Mouse (Mus musculus): ENCODE measurements around the gene Vwc2.

Vwc2 gene

DNA sequence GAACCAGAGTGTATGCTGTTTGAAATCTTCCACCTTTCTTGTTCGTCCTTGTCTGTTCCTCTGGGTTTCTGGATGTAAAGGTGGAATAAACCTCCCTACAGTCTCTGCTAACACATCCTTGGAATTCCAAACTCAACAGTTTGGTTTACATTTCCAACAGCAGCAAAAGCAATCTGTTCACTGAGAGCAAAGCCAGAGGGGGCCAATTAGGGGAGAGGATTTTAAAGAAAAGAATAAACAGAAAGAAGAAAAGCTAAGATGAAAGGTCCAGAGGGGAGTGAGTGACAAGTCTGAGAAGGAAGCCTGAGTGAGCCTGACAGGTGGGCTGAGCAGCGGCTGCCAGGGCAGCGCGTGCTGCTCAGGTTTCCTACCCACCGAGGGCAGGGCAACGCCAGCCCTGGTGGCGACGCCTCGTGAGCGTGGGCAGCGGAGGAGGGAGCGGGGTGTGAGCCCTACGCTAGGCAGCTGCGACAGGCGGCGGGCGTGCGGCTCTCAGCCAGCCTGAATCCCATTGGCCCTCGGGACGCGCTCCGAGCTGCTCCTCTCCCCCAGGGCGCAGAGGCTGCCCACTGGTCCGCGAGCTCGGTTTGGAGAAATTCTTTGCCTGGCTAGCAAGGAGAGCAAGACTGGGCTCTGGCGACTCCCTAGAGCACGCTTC is at the start of gene Vwc2:
Gene Vwc2 (plus strand): TSS at position 648 of the 658 bp plus-strand sequence.
- DNase-seq: no peak

DNA sequence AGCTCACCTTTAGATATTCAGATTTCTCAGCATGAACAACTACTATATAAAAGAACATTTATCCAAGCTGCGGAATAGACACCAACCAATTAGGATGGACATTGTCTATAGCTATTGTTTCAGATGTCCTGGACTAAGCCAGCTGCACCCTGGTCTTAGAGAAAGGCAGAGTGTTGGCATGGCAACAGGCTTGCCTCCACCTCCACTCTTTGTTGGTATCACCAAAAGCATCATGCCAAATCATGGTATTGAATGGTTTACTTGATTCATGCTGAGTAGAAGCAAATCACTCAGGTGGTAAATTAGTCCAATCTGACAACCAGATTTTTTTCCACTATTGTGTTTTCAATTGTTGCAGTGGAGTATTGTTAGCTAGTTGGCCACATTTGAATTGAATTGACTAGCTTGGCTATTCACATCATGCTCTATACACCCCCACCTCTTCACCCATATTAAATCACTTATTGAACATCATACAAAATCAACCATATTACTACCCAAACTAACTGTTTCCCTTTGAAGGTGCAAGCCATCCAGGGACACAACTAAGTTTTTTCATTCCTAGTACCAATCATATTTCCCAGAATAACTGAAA is 25.8 kb upstream of the Vwc2 start:
- no peak for DNase-seq

DNA sequence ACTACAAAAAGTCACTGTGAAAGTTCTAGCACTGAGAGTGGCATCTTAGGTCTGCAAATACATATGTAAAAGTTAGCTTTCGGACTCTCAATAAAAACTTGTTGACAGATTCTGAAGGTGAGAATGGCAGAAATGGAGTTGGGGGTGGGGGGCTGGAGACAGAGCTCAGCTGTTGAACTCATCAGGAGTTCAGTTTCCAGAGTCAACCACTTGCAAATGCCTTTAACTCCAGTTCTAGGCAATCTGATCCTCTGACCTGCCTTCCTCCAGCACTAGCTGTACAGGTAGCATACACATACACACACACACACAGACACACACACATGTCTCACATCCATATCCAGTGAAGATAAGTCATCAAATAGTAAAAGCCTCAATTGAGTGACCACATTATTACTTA is 16.4 kb upstream of the Vwc2 start:
- no peak for DNase-seq

DNA sequence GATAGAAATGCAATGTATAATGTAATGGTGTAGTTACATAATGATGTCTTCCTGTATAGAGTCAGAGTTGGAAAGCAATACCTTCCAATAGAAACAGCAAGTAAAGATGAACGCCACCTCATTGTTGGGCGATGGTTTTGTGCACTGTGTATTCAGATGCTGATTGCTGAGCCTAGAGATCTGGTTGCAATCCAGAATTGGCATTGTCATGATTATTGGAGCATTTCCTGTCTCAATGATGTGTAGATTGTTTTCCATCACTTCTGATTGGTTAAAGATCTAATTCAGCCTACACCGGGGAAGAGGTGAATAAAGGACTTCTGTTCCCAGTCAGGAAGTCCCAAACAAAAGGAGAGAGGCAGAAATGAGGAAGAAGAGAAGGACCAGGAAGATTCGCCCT is 15.7 kb upstream of the Vwc2 start:
- no peak for DNase-seq

DNA sequence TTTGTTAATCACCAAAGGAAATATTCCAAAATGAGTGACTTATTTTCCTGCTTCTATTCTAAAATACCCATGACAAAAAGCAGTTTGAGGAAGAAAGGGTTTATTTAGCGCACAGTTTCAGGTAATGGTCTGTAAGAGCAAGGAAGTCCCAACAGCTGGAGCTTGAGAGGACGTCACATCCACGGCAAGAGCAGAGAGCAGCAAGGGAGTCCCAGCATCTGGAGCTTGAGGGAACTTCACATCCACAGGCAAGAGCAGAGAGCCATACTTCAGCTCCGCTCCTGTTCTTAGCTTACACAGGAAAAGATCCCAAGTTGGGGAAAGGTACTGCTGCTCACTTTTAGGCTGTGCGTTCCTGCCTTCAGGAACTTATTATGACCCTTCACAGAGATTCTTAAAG is 15.0 kb upstream of the Vwc2 start:
- DNase-seq: no peak

DNA sequence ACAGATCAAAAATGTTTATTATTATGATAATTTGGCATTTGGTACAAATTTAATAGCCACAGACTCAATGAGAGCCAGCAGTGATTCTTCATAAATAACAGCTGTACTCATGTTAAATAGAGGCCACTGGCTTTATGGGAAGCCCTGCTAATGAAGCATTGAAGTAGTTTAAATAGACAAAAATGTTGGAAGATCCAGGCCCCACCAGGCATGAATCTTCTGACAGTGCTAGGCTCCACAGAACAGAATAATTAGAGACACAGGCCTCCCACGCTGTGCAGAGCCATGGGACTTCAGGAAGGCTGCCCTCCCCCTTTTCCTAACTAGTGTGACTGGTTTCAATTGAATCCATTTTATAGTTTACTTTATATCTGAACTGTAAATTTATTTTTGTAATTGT is 11.8 kb upstream of the Vwc2 start:
- DNase-seq: no peak

DNA sequence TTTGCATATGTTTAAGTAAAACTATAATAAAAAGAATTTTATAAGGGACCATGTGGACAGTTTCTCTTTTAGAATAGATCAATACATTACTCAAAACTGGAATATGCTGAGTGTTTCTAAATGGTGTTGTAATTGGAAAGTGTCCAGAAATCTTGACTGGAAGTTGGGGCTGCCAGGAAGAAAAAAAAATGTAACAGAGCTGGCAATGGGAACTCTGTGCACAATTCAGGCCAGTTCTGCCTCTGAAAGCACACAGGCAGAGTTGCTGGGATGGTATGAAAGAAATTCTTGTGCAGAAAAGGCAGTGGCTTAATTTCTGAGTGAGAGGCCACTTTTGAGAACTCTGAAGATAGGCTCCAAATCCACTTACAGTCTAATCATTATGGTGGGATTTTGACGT is 11.4 kb upstream of the Vwc2 start:
- no peak for DNase-seq

DNA sequence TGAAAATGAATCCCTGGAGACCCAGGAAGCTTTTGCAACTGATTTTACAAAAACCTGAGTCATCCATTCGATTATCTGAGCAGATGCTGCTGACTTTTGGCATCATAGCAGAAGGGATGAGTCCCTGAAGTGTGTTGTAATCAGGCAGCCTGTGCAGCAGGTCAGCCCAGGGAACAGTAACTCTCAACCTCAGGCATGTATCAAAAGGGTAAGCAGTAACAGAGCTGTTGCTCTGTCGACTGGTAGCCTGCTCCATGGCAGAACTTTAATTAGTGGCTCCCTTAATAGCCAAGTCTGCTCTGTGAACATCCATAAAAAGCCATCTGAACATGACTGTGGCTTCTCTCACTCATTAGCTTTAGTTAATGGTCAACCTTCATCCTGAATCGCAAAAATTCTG is 5.1 kb upstream of the Vwc2 start:
- no peak for DNase-seq

DNA sequence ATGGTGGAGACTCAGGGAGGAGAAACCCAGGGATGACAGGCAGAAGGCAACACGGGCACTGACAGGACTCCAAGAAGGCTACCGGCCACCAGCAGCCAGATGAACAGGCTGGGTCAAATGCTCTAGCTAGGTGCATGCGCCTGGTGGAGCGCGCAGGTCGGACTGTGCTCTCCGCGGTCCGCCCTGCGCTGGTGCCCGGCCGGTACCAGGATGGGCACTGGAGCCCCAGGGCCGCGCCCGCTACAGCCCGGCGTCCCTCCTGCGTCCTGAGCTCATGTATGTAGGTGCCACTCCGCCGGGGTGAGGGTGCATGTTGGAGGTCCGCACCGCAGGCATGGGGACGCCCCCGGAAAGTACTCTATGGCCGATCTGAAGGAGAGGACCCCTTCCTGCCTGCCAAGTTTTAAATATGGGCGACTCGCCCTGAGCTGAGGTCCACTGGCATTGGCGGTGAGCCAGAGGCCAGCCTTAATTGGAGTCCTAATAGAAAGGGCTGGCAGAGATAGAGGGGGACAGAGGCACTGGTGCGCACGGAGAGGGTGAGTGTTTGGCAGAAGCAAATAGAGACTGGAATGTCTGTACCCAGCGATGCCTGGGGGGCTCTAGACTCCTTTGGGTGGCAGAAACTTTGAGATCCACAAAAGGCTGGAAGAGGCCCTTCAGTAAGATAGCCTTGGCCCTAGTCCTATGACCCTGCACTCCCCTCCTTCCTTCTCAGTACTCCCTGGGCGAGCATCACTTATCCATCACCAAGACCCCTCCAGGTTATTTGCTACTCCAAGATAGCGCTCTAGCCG is 409 bp downstream of the Vwc2 start:
- no peak for DNase-seq

DNA sequence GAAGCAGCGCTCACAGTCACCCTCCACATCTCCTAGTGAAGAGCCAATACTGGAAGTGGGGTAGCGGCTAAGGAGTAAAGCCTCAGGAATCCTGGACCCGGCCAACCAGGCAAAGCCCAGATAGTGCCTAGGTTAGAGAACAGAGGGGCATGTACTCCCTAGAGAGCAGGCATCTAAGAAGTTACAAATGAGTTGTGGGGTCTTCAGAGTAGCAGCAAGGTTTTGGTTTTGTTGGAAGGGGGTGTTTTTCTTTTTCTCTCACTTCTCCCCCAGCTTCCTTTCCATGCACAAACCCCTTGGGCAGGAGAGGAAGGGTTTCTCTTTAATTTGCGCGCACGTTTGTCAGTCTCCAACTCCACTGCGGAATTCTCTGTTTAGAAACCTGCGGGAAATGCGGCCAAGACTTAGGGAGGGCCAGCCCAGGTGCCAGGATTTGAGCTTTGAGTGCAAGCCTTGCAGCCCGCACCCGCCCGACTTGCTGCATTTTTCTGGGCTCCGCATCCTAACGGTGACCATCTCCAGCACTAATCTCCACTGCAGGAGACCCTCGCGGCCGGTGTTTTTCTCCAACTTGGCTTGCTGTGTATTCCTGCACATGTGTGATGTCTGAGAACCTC is 1.1 kb downstream of the Vwc2 start:
- DNase-seq: no peak

DNA sequence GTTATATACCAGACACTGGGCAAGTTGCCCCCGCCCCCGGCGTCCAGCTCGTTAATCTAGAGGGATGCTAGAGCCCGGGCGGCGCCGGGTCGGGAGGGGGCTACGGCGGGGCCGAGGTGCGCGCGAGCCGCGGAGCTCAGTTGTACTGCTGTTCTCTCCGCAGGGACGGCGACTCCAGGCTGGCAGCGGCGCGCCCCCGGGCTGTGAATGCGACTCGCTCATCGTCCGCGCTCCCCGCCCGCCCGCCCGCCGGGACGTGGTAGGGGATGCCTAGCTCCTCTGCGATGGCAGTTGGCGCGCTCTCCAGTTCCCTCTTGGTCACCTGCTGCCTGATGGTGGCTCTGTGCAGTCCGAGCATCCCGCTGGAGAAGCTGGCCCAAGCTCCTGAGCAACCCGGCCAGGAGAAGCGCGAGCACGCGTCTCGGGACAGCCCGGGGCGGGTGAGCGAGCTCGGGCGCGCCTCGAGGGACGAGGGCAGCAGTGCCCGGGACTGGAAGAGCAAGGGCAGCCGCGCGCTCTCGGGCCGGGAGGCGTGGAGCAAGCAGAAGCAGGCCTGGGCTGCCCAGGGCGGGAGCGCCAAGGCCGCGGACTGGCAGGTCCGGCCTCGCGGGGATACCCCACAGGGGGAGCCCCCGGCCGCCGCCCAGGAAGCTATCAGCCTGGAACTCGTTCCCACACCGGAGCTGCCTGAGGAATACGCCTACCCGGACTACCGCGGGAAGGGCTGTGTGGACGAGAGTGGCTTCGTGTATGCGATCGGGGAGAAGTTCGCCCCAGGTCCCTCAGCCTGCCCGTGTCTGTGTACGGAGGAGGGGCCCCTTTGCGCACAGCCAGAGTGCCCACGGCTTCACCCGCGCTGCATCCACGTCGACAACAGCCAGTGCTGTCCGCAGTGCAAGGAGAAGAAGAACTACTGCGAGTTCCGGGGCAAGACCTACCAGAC is 1.9 kb downstream of the Vwc2 start:
- DNase-seq: no peak

DNA sequence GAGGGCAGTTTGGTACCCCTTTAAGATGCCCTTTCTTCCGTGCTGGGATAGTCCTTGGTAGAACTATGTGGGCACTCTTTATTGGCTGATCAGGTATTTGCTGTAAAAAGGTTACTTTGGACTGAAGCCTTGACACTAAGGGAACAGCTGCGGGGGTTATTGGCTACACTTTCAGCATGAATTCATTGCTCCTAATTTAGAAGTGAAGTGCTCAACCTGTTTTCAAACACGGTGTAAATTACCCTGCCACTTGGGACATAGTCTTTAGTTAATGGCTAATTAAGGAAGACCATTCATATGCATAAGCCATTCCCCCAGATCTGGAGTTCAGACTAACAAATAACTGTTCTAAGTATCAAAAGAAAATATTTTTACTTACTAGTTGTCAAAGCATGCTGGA is 2.7 kb downstream of the Vwc2 start:
- no peak for DNase-seq

DNA sequence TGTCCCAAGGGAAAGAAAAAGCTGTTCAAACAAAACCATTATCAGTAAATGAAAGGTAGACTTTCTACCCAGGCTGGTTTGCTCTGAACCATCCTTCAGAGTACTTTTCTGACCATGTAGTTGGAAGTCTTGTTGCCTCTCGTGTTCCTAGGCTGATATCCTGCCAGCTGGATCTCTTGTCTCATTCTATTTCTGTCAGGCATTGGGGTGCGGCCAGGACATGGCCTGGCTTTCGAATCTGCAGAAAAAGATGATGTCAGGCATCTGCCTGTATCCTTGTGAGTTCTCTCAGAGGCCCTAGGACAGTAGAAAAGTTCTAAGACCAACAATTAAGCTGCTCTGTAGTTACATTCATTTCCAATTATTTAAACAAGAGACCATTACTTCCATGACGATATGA is 8.8 kb downstream of the Vwc2 start:
- no peak for DNase-seq

DNA sequence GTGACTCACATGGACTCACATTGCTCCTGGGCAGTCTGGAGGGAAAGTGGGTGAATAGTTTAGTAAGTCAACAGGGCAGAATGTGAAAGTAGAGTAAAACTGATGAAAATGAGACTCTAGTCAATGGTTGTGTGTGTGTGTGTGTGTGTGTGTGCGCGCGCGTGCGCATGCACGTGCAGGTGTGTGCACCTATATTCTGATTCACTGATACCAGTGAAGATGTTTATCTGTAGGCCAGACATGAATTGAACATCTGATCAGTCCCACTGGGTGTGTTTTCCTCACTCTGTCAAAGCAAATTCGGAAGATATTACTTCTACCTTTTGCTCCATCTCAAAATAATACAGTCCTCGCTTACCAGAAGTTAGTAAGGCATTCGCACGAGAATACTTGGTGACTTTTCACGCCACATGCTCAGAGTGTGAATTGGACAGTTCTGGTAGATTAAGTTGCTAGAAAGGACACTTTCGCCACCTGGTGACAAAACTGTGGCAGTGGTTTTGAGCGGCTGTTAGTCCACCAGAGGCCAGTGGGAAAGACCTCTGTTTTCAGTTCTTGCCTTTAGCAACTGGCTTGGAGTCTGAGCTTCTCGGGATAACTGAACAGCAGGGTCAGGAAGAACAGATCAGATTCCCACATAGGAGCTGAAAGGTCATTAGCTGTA is 17.5 kb downstream of the Vwc2 start:
- no peak for DNase-seq

DNA sequence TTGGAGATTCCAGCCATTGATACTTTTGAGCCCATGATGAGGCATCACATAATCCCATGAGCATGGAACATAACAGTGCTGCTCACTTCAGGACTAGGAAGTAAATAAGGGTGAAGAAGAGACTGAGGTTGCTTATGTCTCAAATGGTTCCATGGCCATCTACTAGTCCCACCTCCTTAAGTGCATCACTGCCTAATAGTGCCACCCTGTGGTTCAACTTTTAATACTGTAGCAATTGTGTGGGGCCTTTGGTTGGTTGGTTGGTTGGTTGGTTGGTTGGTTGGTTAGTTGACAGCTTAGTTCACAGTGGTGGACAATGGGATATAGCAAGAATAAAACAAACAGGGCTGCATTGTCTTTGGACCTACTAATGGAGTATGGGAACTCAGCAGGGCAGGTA is 26.6 kb downstream of the Vwc2 start:
- no peak for DNase-seq

DNA sequence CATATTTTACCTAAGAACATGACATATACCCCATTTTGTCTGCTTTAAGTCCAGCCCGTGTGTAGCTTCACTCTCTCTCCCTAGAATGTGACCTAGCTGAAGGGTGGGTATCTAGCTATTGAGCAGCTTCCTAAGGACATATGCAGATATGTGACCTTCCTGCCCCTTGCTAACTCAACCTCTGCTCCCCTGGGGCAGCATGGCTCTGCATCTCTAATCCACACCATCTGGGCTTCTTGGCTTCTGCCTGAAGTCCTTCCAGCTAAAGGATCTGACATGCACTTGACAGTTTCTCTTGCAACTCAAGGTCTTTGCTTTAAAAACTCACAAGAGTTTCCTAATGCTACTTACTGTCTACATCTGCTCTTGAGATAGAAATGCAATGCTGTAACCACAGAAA is 38.7 kb downstream of the Vwc2 start:
- DNase-seq: no peak

DNA sequence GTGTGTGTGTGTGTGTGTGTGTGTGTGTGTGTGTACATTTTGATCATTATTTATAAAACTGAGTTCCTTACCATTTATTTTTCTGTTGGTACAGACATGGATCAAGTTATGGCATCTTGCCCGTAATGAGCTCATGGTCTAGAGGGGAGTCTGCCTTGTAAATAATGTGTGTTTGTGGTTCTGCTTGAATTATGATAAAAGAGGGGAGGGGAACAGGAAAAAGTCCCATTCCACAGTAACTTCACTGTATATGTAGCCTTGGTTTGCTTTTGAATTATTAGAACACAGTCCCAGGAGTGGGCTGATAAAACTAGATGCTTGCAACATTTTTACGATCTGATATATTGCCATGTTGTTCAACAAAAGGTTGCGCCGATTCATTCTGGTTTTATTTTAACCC is 57.4 kb downstream of the Vwc2 start:
- DNase-seq: no peak

DNA sequence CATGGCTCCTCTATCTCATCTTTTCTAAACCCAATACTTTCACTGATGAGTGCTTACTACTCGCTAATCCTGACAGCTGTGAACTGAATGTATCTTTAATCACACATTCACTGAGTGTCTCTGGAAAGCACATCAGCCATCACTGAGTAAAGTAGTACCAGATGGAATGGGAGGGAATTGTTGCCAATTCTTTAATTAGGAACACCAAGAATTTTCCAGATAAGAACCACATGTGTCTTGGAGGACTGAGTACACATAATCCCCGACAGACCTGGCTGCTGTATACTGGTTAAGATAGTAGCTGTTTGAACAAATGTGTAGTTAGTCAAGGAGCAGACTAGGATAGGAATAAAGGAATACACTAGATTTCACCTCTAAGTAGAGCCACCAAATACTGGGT is 61.2 kb downstream of the Vwc2 start:
- DNase-seq: no peak

DNA sequence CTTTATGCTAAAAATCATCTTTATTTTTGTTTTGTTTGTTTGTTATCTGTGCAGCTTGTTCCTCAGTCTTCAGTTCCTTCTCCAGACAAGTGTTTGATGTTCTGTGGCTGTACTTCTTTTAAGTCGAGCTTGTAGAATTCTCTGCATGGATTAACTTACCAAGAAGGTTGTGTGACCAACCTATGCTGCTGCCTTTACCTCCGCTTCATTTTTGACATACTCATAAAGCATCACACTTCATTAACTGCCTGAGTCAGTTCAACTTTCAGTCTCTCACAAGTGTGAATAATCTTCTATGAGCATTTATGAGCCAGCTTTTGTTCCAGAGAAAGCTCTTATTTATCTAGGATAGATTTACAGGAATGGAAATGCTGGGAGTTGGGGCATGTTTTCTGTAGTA is 68.7 kb downstream of the Vwc2 start:
- DNase-seq: no peak

DNA sequence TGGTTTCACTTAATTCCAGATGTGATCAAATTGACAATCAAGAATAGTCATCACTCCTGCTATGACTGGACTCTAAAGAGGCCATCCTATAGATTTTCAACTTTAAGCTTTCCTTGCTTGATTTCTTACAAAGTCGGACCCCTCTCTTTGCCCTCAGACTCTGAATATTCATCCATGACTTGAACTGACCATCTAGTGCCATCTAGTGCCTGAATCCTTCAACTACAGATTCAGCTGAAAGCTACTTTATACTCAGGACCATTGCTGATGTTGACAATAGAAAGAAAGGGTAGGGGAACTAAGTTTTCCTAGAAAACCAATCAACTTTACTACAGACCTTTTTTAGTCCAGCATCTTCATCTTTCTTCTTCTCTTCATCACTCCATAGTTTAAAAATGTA is 109.1 kb downstream of the Vwc2 start:
- DNase-seq: no peak

DNA sequence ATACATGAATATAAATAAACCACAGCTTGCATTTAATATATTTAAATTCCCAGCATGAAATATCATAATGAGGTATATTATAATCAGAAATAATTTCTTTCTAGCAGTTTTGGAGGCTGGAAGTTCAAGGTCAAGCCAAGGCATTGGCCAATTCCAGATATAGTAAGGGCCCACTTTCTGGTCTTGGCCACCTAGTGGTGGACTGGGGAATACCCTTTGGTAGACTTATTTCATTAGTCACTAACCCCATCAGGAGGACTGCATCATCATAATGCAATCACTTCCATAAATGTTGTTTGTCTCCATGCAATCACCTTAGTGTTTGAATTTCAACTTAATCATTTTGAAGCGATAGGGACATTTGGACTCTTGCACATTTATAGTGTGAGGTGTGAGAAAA is 125.3 kb downstream of the Vwc2 start:
- peak; percentile 15 to 24 for DNase-seq

DNA sequence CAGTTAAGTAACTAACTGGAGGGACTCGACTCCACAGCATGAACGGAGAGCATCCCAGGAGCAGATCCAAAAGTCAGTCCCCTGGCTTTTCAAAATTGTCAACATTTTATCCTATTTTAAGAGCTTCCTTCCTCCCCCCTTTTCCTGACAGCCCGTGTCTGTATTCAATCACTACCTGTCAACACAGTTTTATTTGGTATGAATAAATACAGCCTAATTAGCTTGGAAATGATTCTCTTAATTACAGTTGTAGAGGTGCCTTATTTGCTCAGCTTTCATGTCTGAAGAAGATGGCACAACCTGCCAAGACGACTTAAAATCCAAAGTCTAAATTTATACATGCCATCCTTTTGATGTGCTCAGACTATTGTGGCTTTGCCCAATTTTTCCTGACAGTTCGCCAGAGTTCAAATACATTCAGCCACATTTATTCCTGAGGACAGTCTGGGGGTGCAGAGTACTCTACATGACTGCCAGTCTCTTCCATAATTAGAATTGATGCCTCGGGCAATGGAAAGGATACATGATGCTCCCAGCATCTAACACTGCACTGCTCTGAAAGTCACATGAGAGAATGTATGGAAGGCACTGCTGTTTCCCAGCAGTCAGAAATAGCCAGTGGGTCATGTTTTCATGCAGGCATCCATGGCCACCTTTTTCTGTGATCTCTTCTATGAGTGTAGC is 128.8 kb downstream of the Vwc2 start:
- no peak for DNase-seq

All from B cell, adult 2 months (primary cell).